In genomic region chr6:56425846-56426245, GRCm38 (mm10) we compare ENCODE assay signal across 15 mouse cellular contexts.
"Had no signal": no experiment of that assay in that cellular context is flagged by ENCODE, and none has a peak within 500 bp of the region (broad histone marks: within the 10 kb centered on the region; RNA-seq: fewer than 3 reads in every experiment).

No protein-coding gene starts in this region.

- H3K27ac ChIP-seq: limb, embryonic 12.5 days; liver, embryonic 13.5 days; lung, embryonic 15.5 days; midbrain, embryonic 12.5 days; neural tube, embryonic 13.5 days had no signal

- H3K36me3 ChIP-seq: limb, embryonic 12.5 days; liver, embryonic 13.5 days; lung, embryonic 15.5 days; midbrain, embryonic 12.5 days; neural tube, embryonic 13.5 days had no signal

- H3K4me3 ChIP-seq: limb, embryonic 12.5 days; liver, embryonic 13.5 days; lung, embryonic 15.5 days; midbrain, embryonic 12.5 days; neural tube, embryonic 13.5 days had no signal

- H3K27me3 ChIP-seq: limb, embryonic 12.5 days; liver, embryonic 13.5 days; lung, embryonic 15.5 days; midbrain, embryonic 12.5 days; neural tube, embryonic 13.5 days had no signal

- H3K9me3 ChIP-seq: limb, embryonic 12.5 days; liver, embryonic 13.5 days; lung, embryonic 15.5 days; midbrain, embryonic 12.5 days; neural tube, embryonic 13.5 days had no signal

- H3K4me1 ChIP-seq: limb, embryonic 12.5 days; liver, embryonic 13.5 days; lung, embryonic 15.5 days; midbrain, embryonic 12.5 days; neural tube, embryonic 13.5 days had no signal

- DNase-seq: kidney, postnatal 25 days; layer of hippocampus, adult 9-11 months; layer of hippocampus, postnatal 36 days; liver; liver, embryonic 13.5 days; liver, postnatal 0 days; retina, postnatal 1 day; right cerebral cortex, postnatal 4 days; spleen, adult 18-20 months; thymus, adult 18-20 months; thymus, postnatal 14 days had no signal
